Mouse (Mus musculus) kidney, postnatal 0 days (tissue): ENCODE measurements around the gene Gm45902. TPM values are rescaled to one million over a fixed set of nuclear protein-coding genes. Genes with fewer than 3 reads are reported as not detected.

ENCODE experiments used
- ATAC-seq: fragments of 200-750 bp; cut with Nextera tagmentation; replicated peaks from 2 replicates; pipeline ENCODE4 v1.8.0; 2017; ENCODE audit warnings: low read depth, moderate number of reproducible peaks, moderate TSS enrichment, moderate library complexity; ENCODE audit not compliant: low FRiP score
- DNase-seq: peaks from one replicate; pipeline ENCODE4 v3.0.0-alpha.2; 2016; ENCODE audit warnings: low spot score
- H3K27ac ChIP-seq: fragments of 300-500 bp; sonication (generic); 2 replicates; pipeline ENCODE4 v1.5.1; 2014; ENCODE audit warnings: mild to moderate bottlenecking
- H3K27me3 ChIP-seq: fragments of 300-500 bp; sonication (generic); 2 replicates; pipeline ENCODE4 v1.6.1; 2014; ENCODE audit warnings: low read length, mixed read lengths; ENCODE audit not compliant: insufficient read depth
- H3K36me3 ChIP-seq: fragments of 300-500 bp; sonication (generic); 2 replicates; pipeline ENCODE4 v1.6.1; 2014; ENCODE audit warnings: low read length, mixed read lengths; ENCODE audit not compliant: insufficient read depth
- H3K4me1 ChIP-seq: fragments of 300-500 bp; sonication (generic); replicated peaks from 2 replicates; pipeline ENCODE4 v1.6.1; 2014; ENCODE audit warnings: antibody characterized with exemption, low read length, mixed read lengths; ENCODE audit not compliant: insufficient read depth
- H3K4me2 ChIP-seq: fragments of 300-500 bp; sonication (generic); 2 replicates; pipeline ENCODE4 v1.6.1; 2014; ENCODE audit warnings: mild to moderate bottlenecking, low read length, moderate library complexity, mixed read lengths
- H3K4me3 ChIP-seq: fragments of 300-500 bp; sonication (generic); replicated peaks from 2 replicates; pipeline ENCODE4 v1.5.1; 2014; ENCODE audit warnings: low read depth, low read length
- H3K9ac ChIP-seq: fragments of 300-500 bp; sonication (generic); 2 replicates; pipeline ENCODE4 v1.6.1; 2014; ENCODE audit warnings: low read depth, low read length
- H3K9me3 ChIP-seq: fragments of 300-500 bp; sonication (generic); replicated peaks from 2 replicates; pipeline ENCODE4 v1.6.1; 2016; ENCODE audit warnings: low read length, inconsistent platforms, mixed read lengths
- CTCF ChIP-seq: IDR thresholded peaks from 2 replicates; pipeline ENCODE4 v1.5.1; 2016; ENCODE audit warnings: antibody characterized with exemption, low read depth, mild to moderate bottlenecking, moderate library complexity
- WGBS: fragments of 180-500 bp; shearing (Covaris S2); extraction: QIAGEN DNeasy Blood & Tissue Kit; methylation state at CpG from one replicate; pipeline ENCODE4 v1.1.7; 2014; 5-methylcytosine and 5-hydroxymethylcytosine counted together
- polyA plus RNA-seq: library from polyadenylated mRNA; unstranded; fragments of >200 nt; fragmentation: Nextera tagmentation; extraction: Ambion mirVana; gene quantifications from 2 replicates; pipeline ENCODE4 v1.2.1, GENCODE M21; 2015

Gene Gm45902
- polyA plus RNA-seq, 1 experiment from 2014 or later = 2.6 TPM

DNA sequence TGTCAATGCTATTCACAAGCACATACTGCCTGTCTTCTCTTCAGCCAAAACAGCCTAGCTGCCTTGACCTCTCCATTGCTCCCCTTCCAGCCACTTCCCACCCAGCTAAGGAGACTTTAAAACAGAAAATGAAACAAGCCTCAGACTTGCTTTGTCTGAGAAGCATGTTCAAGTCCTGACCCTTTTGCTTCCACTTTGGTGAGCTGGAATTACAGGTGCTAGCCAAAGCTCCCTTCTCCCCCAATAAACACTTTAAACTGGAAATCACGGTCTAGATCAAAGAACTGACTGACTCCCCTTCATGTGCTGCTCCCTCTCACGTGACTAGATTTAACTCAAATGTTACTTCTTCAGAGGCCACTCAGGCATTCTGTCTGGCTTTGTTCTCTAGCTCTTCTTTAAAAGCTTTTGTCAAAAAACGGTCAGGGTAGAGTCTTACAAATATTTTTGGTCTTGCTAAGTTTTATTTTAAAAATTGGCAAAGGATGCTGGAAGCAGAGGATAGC lies 36.8 kb downstream of the Gm45902 start:
- no peak for ATAC-seq
- 45% methylated on average over 3 of the region's 3 CpGs for WGBS
- no peak for DNase-seq
- Histone ChIP-seq H3K9ac (no peak overlapping the region), H3K27ac (peak overlapping the region; percentile 78; the same call in 1 of the 2 replicates), H3K9me3 (no peaks in the 10 kb centered on the region), H3K4me2 (peak overlapping the region; percentile 87; the same call in 1 of the 2 replicates), H3K4me1 (no peaks in the 10 kb centered on the region), H3K27me3 (no peaks in the 10 kb centered on the region), H3K4me3 (no peak overlapping the region; the same call in 1 of the 2 replicates), H3K36me3 (no peaks in the 10 kb centered on the region)
- TF ChIP-seq CTCF = no peak

DNA sequence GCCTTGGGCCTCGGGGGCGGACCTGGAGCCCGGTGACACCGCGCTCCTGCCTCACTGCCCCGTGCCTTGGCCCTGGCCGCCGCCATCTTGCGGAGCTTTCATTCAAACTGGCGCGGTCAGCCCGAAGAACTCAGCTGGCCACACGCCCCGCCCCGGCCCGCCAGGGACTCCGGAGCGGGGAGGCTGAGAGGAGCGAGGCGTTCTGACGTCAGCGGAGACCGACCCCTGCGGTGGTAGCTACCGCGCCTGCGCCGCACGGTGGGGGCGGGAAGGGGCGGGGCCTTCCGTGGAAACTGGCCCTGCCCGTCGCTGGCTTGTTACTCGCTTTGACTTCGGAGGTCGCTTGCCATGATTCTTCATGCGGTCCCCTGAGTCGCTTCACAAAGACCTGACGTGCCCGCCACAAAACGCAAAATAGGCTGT lies 37.7 kb downstream of the Gm45902 start, which contains the start of gene Suv39h2:
Suv39h2 (minus strand) TSS at position 171 of the 423 bp plus-strand sequence.
- H3K27me3 ChIP-seq = no peaks in the 10 kb centered on the region
- H3K36me3 ChIP-seq = no peaks in the 10 kb centered on the region
- peak within 1 kb of the TSS; percentile 69 for H3K9ac ChIP-seq
- peak within 1 kb of the TSS; percentile 87 for H3K4me2 ChIP-seq
- H3K9me3 ChIP-seq = no peaks in the 10 kb centered on the region
- H3K4me3 ChIP-seq = peak within 1 kb of the TSS; percentile 97
- ATAC-seq = peak; percentile 98
- no peak; the same call in 1 of the 2 replicates for TF ChIP-seq CTCF
- H3K27ac ChIP-seq = peak within 1 kb of the TSS; percentile 78
- no peaks in the 10 kb centered on the region for H3K4me1 ChIP-seq
- under 1% methylated on average over 27 of the region's 42 CpGs for WGBS
- peak; percentile 98 for DNase-seq

DNA sequence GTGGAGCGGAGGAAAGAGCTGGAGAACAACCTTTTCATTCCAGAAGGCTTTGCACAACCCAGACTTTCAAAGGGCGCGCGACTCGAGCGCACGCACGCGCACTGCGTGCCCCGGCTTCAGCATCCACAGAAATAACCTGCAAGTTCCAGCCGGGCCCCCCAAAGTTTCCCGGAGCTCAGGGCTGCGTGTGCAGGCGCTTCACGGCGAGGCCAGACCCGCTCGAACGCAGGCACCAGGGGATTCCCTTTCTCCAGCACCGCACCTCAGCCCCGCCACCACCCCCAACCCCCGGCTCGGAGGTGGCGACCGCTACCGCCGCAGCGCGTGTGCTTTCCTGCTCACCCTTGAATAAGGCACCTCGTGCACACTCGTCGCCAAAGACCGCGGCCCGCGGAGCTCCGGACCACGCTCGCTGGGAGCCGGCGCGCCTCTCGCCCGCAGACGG lies 38.2 kb downstream of the Gm45902 start:
- peak overlapping the region; percentile 69 for H3K9ac ChIP-seq
- ATAC-seq = peak; percentile 78
- no peaks in the 10 kb centered on the region for H3K4me1 ChIP-seq
- no peaks in the 10 kb centered on the region for H3K36me3 ChIP-seq
- H3K27me3 ChIP-seq = no peaks in the 10 kb centered on the region
- DNase-seq = peak; percentile 58
- H3K4me3 ChIP-seq = peak overlapping the region; percentile 97
- H3K9me3 ChIP-seq = no peaks in the 10 kb centered on the region
- no peak for TF ChIP-seq CTCF
- 1% methylated on average over 46 of the region's 46 CpGs for WGBS
- H3K27ac ChIP-seq = peak overlapping the region; percentile 78
- peak overlapping the region; percentile 87 for H3K4me2 ChIP-seq

GRCm38 (mm10) chr2:3473891-3474290 lies 38.7 kb downstream of the Gm45902 start:
- H3K9ac ChIP-seq = peak overlapping the region; percentile 69
- H3K9me3 ChIP-seq = no peaks in the 10 kb centered on the region
- H3K27me3 ChIP-seq = no peaks in the 10 kb centered on the region
- no peaks in the 10 kb centered on the region for H3K4me1 ChIP-seq
- ATAC-seq (no peak), DNase-seq (no peak)
- H3K4me2 ChIP-seq = peak overlapping the region; percentile 87
- 1% methylated on average over 12 of the region's 12 CpGs for WGBS
- peak overlapping the region; percentile 97 for H3K4me3 ChIP-seq
- H3K27ac ChIP-seq = peak overlapping the region; percentile 78; the same call in 1 of the 2 replicates
- TF ChIP-seq CTCF = no peak
- no peaks in the 10 kb centered on the region for H3K36me3 ChIP-seq

GRCm38 (mm10) chr2:3456590-3456989 lies 56.0 kb downstream of the Gm45902 start:
- Histone ChIP-seq H3K27me3 (no peaks in the 10 kb centered on the region), H3K9me3 (no peaks in the 10 kb centered on the region), H3K4me2 (no peak overlapping the region), H3K4me3 (no peak overlapping the region), H3K36me3 (peaks cover 22% of the 10 kb centered on the region), H3K4me1 (no peaks in the 10 kb centered on the region), H3K27ac (no peak overlapping the region), H3K9ac (no peak overlapping the region)
- no peak for DNase-seq
- WGBS = 83% methylated on average over 4 of the region's 4 CpGs
- ATAC-seq = no peak
- TF ChIP-seq CTCF = peak; percentile 9; the same call in 1 of the 2 replicates

Other genes starting within 250 kb of the Gm45902 start
- gene Nmt2, start 228.6 kb downstream of the Gm45902 start, polyA plus RNA-seq = 34.9 and 40.1 TPM in 2 replicates
- 25.2 and 25.6 TPM in 2 replicates for gene Rpp38, start 180.1 kb downstream of the Gm45902 start, polyA plus RNA-seq
- gene Acbd7, start 176.6 kb downstream of the Gm45902 start, polyA plus RNA-seq = 1.0 and 1.5 TPM in 2 replicates
- not detected in 2 replicates for gene Olah, start 115.6 kb downstream of the Gm45902 start, polyA plus RNA-seq
- 0.33 and 0.51 TPM in 2 replicates for gene Meig1, start 90.1 kb downstream of the Gm45902 start, polyA plus RNA-seq
- 3.5 and 4.1 TPM in 2 replicates for gene Dclre1c, start 88.7 kb downstream of the Gm45902 start, polyA plus RNA-seq
- 9.5 TPM in 2 replicates for gene Suv39h2, start 37.8 kb downstream of the Gm45902 start, polyA plus RNA-seq
- gene Hspa14, start within 50 bp of the Gm45902 start, polyA plus RNA-seq = 73.4 and 80.1 TPM in 2 replicates
- 0.33 and 0.54 TPM in 2 replicates for gene Cdnf, start 240 bp upstream of the Gm45902 start, polyA plus RNA-seq
- 62.6 and 68.6 TPM in 2 replicates for gene Fam107b, start 57.7 kb upstream of the Gm45902 start, polyA plus RNA-seq